Mouse (Mus musculus) spleen, postnatal 0 days (tissue): ENCODE results near the gene Slc25a4. TPM values are rescaled to one million over a fixed set of nuclear protein-coding genes. Genes with fewer than 3 reads are reported as not detected.

Experiments
- polyA plus RNA-seq: library from polyadenylated mRNA; unstranded; fragments of >200 nt; fragmentation: Nextera tagmentation; extraction: Ambion mirVana; gene quantifications from 2 replicates; pipeline ENCODE4 v1.2.1, GENCODE M21; 2015

Slc25a4 gene
- 99.6 and 121 TPM in 2 replicates for polyA plus RNA-seq

GRCm38 (mm10) chr8:46210404-46211315 is at the start of gene Slc25a4:
TSS of gene Slc25a4 (minus strand) at chr8:46211284.

Other genes starting within 250 kb of the Slc25a4 start
- 1.1 and 1.3 TPM in 2 replicates for gene 1700029J07Rik, start 236.0 kb downstream of the Slc25a4 start, polyA plus RNA-seq
- gene Ufsp2, start 235.8 kb downstream of the Slc25a4 start, polyA plus RNA-seq, result 48.6 and 53.0 TPM in 2 replicates
- 0.04 and 0.18 TPM in 2 replicates for gene Lrp2bp, start 212.0 kb downstream of the Slc25a4 start, polyA plus RNA-seq
- gene Ankrd37, start 205.6 kb downstream of the Slc25a4 start, polyA plus RNA-seq, result 3.7 and 4.0 TPM in 2 replicates
- gene Cfap97, start 59.5 kb downstream of the Slc25a4 start, polyA plus RNA-seq, result 14.2 and 17.8 TPM in 2 replicates
- gene Snx25, start 59.1 kb downstream of the Slc25a4 start, polyA plus RNA-seq, result 7.8 and 9.5 TPM in 2 replicates
- not detected in 2 replicates for gene Helt, start 83.4 kb upstream of the Slc25a4 start, polyA plus RNA-seq